Mouse (Mus musculus) myocyte (in vitro differentiated cells): Measurements from ENCODE around the gene Hba-x. TPM values are rescaled to one million over a fixed set of nuclear protein-coding genes. Genes with fewer than 3 reads are reported as not detected.
"Not testable (repeated sequence)": the region's sequence is repeated elsewhere in the genome, so short reads cannot be mapped to it uniquely, and the experiment has no call there.

ENCODE experiments used
- H3K27me3 ChIP-seq: one replicate; pipeline ENCODE4 v1.6.1; 2011; ENCODE audit not compliant: control insufficient read depth, insufficient read depth, insufficient read length
- H3K36me3 ChIP-seq: one replicate; pipeline ENCODE4 v1.6.1; 2011; ENCODE audit not compliant: control insufficient read depth, insufficient read depth
- H3K4me2 ChIP-seq: one replicate; pipeline ENCODE4 v1.6.1; 2011; ENCODE audit warnings: low read depth, control low read depth
- H3K4me3 ChIP-seq: one replicate; pipeline ENCODE4 v1.5.1; 2011; ENCODE audit warnings: mild to moderate bottlenecking, control low read depth, moderate library complexity
- H3K79me2 ChIP-seq: one replicate; pipeline ENCODE4 v1.6.1; 2011; ENCODE audit not compliant: control insufficient read depth, insufficient read depth
- H3ac ChIP-seq: one replicate; pipeline ENCODE4 v1.6.1; 2011; ENCODE audit not compliant: control insufficient read depth, insufficient read length
- CEBPB ChIP-seq: IDR thresholded peaks from 2 replicates; pipeline ENCODE4 v1.6.1; 2011; ENCODE audit warnings: mild to moderate bottlenecking, moderate library complexity; ENCODE audit not compliant: poor library complexity, insufficient read depth, severe bottlenecking
- E2F4 ChIP-seq: IDR thresholded peaks from one replicate; pipeline ENCODE4 v1.6.1; 2011; ENCODE audit warnings: mild to moderate bottlenecking, control low read depth, moderate library complexity; ENCODE audit not compliant: insufficient read depth
- MAX ChIP-seq: IDR thresholded peaks from one replicate; pipeline ENCODE4 v1.6.1; 2011; ENCODE audit warnings: low read depth, mild to moderate bottlenecking, control low read depth
- MYOD1 ChIP-seq, 3 experiments: IDR thresholded peaks; one replicate each; pipeline ENCODE4 v1.6.1; 2011; ENCODE audit warnings: control low read depth in 2 of 3, low read depth in 2 of 3, mild to moderate bottlenecking in 2 of 3, moderate library complexity in 1 of 3; ENCODE audit not compliant: insufficient read length in 2 of 3, control insufficient read depth in 1 of 3
- MYOG ChIP-seq, 3 experiments: IDR thresholded peaks; one replicate each; pipeline ENCODE4 v1.6.1; 2011; ENCODE audit warnings: control low read depth in 2 of 3, low read depth in 2 of 3, mild to moderate bottlenecking in 2 of 3; ENCODE audit not compliant: insufficient read length in 2 of 3, control insufficient read depth in 1 of 3, insufficient read depth in 1 of 3
- POLR2A ChIP-seq: IDR thresholded peaks from one replicate; pipeline ENCODE4 v1.6.1; 2011; ENCODE audit warnings: low read depth, mild to moderate bottlenecking, control low read depth, moderate library complexity; ENCODE audit not compliant: insufficient read length
- POLR2AphosphoS2 ChIP-seq: IDR thresholded peaks from one replicate; pipeline ENCODE4 v1.6.1; 2011; ENCODE audit warnings: low read depth, control low read depth; ENCODE audit not compliant: insufficient read length
- REST ChIP-seq: IDR thresholded peaks from one replicate; pipeline ENCODE4 v1.6.1; 2011; ENCODE audit warnings: mild to moderate bottlenecking, control low read depth, moderate library complexity; ENCODE audit not compliant: insufficient read depth, insufficient read length
- SRF ChIP-seq: IDR thresholded peaks from one replicate; pipeline ENCODE4 v1.6.1; 2011; ENCODE audit warnings: low read depth; ENCODE audit not compliant: control insufficient read depth, insufficient read length
- TCF12 ChIP-seq: IDR thresholded peaks from one replicate; pipeline ENCODE4 v1.6.1; 2011; ENCODE audit warnings: mild to moderate bottlenecking, control low read depth; ENCODE audit not compliant: poor library complexity, insufficient read depth, severe bottlenecking
- TCF3 ChIP-seq: IDR thresholded peaks from one replicate; pipeline ENCODE4 v1.6.1; 2011; ENCODE audit warnings: low read depth, control low read depth; ENCODE audit not compliant: insufficient read length
- USF1 ChIP-seq: IDR thresholded peaks from one replicate; pipeline ENCODE4 v1.6.1; 2011; ENCODE audit warnings: low read depth, mild to moderate bottlenecking, control low read depth, moderate library complexity
- polyA plus RNA-seq: library from polyadenylated mRNA; unstranded; fragments of >200 nt; fragmentation: generic; extraction: Trizol; gene quantifications from one replicate; pipeline ENCODE4 v1.2.1, GENCODE M21; 2012; ENCODE audit warnings: missing spikeins

The Hba-x gene
- polyA plus RNA-seq, 1 experiment: not detected

DNA sequence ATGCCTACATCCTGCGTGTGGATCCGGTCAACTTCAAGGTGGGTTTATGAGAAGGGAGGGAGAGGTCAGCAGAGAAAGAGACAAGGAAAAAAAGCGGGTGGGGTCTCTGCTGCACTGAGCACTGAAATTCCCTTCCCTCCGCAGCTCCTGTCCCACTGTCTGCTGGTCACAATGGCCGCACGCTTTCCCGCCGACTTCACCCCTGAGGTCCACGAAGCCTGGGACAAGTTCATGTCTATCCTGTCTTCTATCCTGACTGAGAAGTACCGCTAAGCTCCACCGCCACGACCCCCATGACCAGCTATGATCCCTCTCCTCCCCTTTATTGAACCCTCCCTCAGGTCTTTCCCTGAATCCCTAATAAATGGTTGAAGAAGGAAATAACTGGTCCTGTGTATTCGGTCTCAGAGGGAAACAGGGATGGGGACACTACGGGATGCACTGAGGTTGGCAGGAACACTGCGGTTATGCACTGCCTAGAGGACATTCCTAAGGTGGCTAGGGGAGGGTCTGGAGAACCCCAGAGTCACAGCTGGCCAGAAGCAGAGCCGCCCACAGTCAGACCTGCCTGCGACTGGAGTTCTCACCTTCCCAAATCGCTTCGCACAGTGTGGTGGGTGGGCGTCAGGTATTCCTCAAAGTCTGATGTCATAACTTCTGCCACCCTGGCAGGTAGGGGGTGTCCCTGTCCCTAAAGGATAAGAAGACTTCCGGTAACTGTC lies 1.7 kb downstream of the Hba-x start:
- no peak for TF ChIP-seq REST
- Histone ChIP-seq H3K27me3 (peaks cover 36% of the 10 kb centered on the region), H3K4me2 (no peak overlapping the region), H3K36me3 (no peaks in the 10 kb centered on the region), H3ac (no peak overlapping the region), H3K79me2 (no peaks in the 10 kb centered on the region), H3K4me3 (no peak overlapping the region)

DNA sequence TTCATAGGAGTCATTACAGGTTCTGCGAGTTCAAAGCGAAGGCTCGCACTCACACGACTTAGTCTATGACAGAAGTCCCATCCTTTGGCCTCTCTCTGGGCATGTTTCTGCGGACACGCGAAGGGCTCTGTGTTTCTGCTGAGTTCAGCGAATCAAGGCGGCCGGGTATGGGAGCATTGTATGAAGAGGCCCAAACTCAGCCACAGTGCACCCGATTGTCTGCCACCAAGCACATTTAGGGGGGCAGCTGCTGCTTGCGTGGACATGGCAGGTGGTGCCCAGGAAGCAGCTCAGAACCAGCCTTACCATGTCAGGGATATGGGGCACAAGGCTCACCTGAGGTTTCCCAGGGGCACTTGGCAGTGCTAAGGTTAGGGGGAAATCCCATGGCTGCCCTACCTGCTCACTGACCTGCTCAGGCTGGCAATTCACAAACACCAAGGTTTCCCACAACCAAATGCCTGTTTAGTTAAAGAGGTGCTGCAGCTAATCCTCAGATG lies 2.3 kb downstream of the Hba-x start:
- Histone ChIP-seq H3ac (no peak overlapping the region), H3K4me3 (no peak overlapping the region), H3K27me3 (peaks cover 36% of the 10 kb centered on the region), H3K4me2 (no peak overlapping the region), H3K79me2 (no peaks in the 10 kb centered on the region), H3K36me3 (no peaks in the 10 kb centered on the region)
- TF ChIP-seq REST (no peak), POLR2A (no peak), TCF12 (no peak), POLR2AphosphoS2 (no peak), MAX (no peak), TCF3 (no peak), USF1 (no peak), CEBPB (no peak), MYOG (IDR thresholded peaks at IDR 0.05; ENCODE audit: control insufficient read depth in 1 of 3, insufficient read depth in 1 of 3, insufficient read length in 2 of 3, low read depth in 2 of 3) (no peak), MYOD1 (IDR thresholded peaks at IDR 0.05; ENCODE audit: control insufficient read depth in 1 of 3, insufficient read length in 2 of 3, low read depth in 2 of 3) (no peak), E2F4 (no peak)

DNA sequence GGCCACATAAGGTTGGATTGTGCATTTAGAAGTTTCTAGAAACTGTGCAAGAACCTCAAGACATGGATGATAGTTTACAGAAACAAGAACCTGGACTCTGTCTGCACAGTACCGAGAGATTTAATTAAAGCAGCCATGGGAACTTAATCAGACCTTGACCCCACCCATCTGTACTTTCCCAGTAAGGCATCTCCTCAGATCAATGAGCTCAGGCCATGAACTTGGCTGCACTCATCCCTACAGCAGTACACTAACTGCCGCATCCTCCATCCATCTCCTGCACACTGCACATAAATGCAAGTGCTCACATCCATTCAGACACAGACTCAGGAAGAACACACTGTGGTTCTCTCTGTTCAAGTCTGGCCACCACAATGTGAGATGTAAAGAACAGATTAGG lies 4.4 kb downstream of the Hba-x start:
- Histone ChIP-seq H3K4me3 (no peak overlapping the region), H3K79me2 (no peaks in the 10 kb centered on the region), H3K4me2 (no peak overlapping the region), H3K27me3 (peaks cover 36% of the 10 kb centered on the region), H3ac (no peak overlapping the region), H3K36me3 (no peaks in the 10 kb centered on the region)
- TF ChIP-seq MYOD1 (IDR thresholded peaks at IDR 0.05; ENCODE audit: control insufficient read depth in 1 of 3, insufficient read length in 2 of 3, low read depth in 2 of 3) (no peak), MAX (no peak), POLR2AphosphoS2 (no peak)

DNA sequence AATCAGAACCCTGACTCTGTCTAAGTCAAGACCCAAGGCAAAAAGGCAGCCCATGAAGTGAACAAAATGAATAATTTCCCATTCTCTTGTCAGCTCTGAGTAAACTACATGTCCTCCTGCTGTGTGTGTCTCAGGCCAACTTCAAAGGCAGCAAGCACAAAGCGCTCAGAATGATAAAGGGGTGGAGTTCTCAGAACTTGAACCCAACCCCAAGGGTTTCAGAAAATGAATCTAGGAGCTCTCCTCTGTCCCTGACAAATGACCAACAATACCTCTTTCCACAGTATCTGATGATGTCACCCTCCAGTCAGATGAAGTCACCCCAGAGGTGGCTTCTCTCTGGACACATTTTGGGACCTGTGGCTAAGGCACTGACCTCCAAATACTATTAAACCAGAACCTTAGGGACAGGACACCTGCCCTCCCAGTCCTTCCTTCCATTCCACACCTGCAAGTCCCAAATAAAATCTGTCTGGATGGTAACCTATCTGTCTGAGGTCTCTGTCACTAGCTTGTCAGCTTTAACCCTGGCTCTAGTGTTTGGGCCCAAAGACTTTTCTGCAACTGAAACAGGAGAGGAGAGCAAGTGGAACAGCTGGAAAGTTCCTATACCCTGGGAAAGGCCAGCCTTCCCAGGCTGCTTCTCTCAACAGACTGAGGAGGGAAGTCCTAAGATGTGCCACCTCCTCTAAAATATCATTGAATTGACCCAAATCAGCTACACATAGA lies 5.4 kb downstream of the Hba-x start:
- H3K27me3 ChIP-seq: peaks cover 29% of the 10 kb centered on the region
- H3K4me3 ChIP-seq: no peak overlapping the region
- H3ac ChIP-seq: no peak overlapping the region
- H3K36me3 ChIP-seq: no peaks in the 10 kb centered on the region
- TF ChIP-seq MAX: no peak
- TF ChIP-seq E2F4: no peak
- TF ChIP-seq MYOG (IDR thresholded peaks at IDR 0.05; ENCODE audit: control insufficient read depth in 1 of 3, insufficient read depth in 1 of 3, insufficient read length in 2 of 3, low read depth in 2 of 3): no peak
- no peak for TF ChIP-seq POLR2AphosphoS2
- no peak for TF ChIP-seq TCF3
- no peak for TF ChIP-seq MYOD1 (IDR thresholded peaks at IDR 0.05; ENCODE audit: control insufficient read depth in 1 of 3, insufficient read length in 2 of 3, low read depth in 2 of 3)
- TF ChIP-seq SRF: no peak
- TF ChIP-seq CEBPB: no peak
- no peak for TF ChIP-seq TCF12
- no peak for TF ChIP-seq USF1
- no peak for TF ChIP-seq POLR2A
- no peaks in the 10 kb centered on the region for H3K79me2 ChIP-seq
- H3K4me2 ChIP-seq: no peak overlapping the region

DNA sequence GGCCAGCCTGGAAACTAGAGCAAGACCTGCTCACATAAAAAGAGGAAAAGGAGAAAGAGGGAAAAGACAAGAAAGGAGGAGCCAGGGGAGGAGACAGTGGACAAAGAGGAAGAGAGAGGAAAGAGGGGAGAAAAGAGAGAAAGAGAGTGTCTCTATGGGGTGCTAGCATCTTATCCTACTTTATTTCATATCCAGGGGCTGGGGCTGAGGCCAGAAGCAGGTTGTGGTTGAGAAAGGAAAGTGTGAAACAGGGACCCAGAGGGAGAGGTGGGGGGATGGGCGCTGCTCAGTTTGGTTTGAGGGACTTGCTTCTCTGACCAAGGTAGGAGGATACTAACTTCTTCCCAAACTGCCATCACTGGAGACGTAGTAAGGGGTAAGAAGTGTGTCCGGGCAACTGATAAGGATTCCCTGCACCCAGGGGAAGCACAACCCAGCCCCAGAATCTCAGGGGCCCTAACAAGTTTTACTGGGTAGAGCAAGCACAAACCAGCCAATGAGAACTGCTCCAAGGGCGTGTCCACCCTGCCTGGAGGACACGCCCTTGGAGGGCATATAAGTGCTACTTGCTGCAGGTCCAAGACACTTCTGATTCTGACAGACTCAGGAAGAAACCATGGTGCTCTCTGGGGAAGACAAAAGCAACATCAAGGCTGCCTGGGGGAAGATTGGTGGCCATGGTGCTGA lies 7.0 kb downstream of the Hba-x start, which contains the start of gene Hba-a1:
Gene Hba-a1 (plus strand): TSS at position 421 of the 687 bp plus-strand sequence.
- not testable (repeated sequence) for H3ac ChIP-seq, H3K4me2 ChIP-seq
- H3K27me3 ChIP-seq: peaks cover 18% of the 10 kb centered on the region

DNA sequence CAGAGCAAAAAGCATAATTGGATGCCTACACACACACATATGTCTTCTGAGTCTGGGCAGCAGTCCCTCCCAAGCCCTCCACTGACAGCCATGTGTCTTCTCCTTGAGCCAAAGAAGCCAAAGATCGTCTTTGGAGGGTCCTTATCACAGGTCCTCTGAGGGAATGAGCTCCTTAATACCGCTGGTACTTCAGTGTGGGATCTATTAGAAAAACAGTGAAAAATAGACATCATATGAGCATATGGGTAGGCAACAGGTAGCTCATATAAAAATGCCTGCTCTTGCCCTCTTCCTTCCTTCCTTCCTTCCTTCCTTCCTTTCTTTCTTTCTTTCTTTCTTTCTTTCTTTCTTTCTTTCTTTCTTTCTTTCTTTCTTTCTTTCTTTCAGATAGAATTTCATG lies 8.4 kb downstream of the Hba-x start:
- H3ac ChIP-seq, H3K79me2 ChIP-seq, H3K27me3 ChIP-seq, H3K36me3 ChIP-seq, H3K4me2 ChIP-seq, H3K4me3 ChIP-seq: not testable (repeated sequence)

More for the DNA sequence above, 7.0 kb downstream of the Hba-x start, which contains the start of gene Hba-a1:
- H3K79me2 ChIP-seq, H3K4me3 ChIP-seq, H3K36me3 ChIP-seq: not testable (repeated sequence)
